Mouse (Mus musculus): Measurements from ENCODE around the gene C1qa. TPM values are rescaled to one million over a fixed set of nuclear protein-coding genes. Genes with fewer than 3 reads are reported as not detected.

C1qa gene
- polyA plus RNA-seq, 1 experiment = 1,983 TPM

- TF ChIP-seq POLR2A (IDR thresholded peaks at IDR 0.05; ENCODE audit: borderline replicate concordance, low read depth, low read length) (no peak), CTCF (IDR thresholded peaks at IDR 0.05; ENCODE audit: low read depth, low read length) (no peak)
- Histone ChIP-seq H3K27ac (ENCODE audit: insufficient read depth, low read depth, low read length) (no peak overlapping the region), H3K4me3 (ENCODE audit: insufficient read depth, low read length) (no peak overlapping the region), H3K4me1 (ENCODE audit: control insufficient read depth, insufficient read depth, low read length) (no peaks in the 10 kb centered on the region)
Measured at GRCm38 (mm10) chr4:136925804-136926203, 27.2 kb upstream of the C1qa start.

GRCm38 (mm10) chr4:136924529-136924928, 25.9 kb upstream of the C1qa start:
- H3K27ac ChIP-seq (ENCODE audit: insufficient read depth, low read depth, low read length) = no peak overlapping the region
- H3K4me1 ChIP-seq (ENCODE audit: control insufficient read depth, insufficient read depth, low read length) = no peaks in the 10 kb centered on the region
- no peak overlapping the region for H3K4me3 ChIP-seq (ENCODE audit: insufficient read depth, low read length)
- TF ChIP-seq POLR2A (IDR thresholded peaks at IDR 0.05; ENCODE audit: borderline replicate concordance, low read depth, low read length) = no peak
- TF ChIP-seq CTCF (IDR thresholded peaks at IDR 0.05; ENCODE audit: low read depth, low read length) = no peak

DNA sequence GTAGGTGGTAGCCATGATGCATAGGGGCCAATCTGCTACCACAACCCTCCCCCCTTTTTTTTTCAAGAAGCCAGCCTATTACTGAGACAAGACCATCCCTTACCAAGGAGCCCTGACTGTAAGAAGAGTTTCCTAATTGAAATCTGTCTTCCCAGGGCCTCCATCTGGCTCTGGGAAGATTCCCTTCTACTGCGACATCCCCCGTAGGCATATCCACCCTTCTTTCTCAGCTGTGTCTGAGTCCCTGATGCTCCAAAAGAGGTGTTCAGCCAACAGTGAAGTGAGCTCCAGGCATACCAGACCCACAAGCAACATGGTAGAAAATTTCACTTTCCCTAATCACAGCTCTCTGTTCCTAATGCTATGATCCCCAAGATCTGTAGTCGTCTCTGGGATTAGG, 20.9 kb upstream of the C1qa start:
- no peak overlapping the region for H3K27ac ChIP-seq (ENCODE audit: insufficient read depth, low read depth, low read length)
- TF ChIP-seq CTCF (IDR thresholded peaks at IDR 0.05; ENCODE audit: low read depth, low read length) = no peak
- no peak for TF ChIP-seq POLR2A (IDR thresholded peaks at IDR 0.05; ENCODE audit: borderline replicate concordance, low read depth, low read length)
- no peak overlapping the region for H3K4me3 ChIP-seq (ENCODE audit: insufficient read depth, low read length)
- no peaks in the 10 kb centered on the region for H3K4me1 ChIP-seq (ENCODE audit: control insufficient read depth, insufficient read depth, low read length)

DNA sequence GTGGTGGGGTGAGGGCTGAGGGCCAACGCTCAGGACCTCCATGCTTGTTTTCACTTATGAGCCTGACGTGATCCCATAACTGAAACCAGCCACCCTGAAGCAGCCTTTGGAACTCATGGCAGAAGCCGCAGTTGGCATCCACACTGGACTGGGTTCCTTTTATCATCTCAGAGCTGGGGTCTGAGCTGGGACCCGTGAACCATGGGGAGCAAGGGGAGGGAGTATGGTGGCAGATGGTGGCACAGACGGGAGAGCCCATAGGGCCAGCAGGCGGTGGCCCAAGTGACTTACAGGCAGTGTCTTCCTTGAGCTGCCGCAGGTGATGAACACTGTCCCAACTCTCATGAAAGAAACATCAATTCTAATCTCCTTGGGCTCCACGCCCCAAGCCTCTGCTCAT, 20.2 kb upstream of the C1qa start:
- H3K27ac ChIP-seq (ENCODE audit: insufficient read depth, low read depth, low read length) = no peak overlapping the region
- no peaks in the 10 kb centered on the region for H3K4me1 ChIP-seq (ENCODE audit: control insufficient read depth, insufficient read depth, low read length)
- H3K4me3 ChIP-seq (ENCODE audit: insufficient read depth, low read length) = no peak overlapping the region
- no peak for TF ChIP-seq POLR2A (IDR thresholded peaks at IDR 0.05; ENCODE audit: borderline replicate concordance, low read depth, low read length)
- TF ChIP-seq CTCF (IDR thresholded peaks at IDR 0.05; ENCODE audit: low read depth, low read length) = no peak

GRCm38 (mm10) chr4:136917165-136917524, 18.5 kb upstream of the C1qa start:
- TF ChIP-seq CTCF (IDR thresholded peaks at IDR 0.05; ENCODE audit: low read depth, low read length) = no peak
- TF ChIP-seq POLR2A (IDR thresholded peaks at IDR 0.05; ENCODE audit: borderline replicate concordance, low read depth, low read length) = no peak
- H3K27ac ChIP-seq (ENCODE audit: insufficient read depth, low read depth, low read length) = no peak overlapping the region
- H3K4me1 ChIP-seq (ENCODE audit: control insufficient read depth, insufficient read depth, low read length) = no peaks in the 10 kb centered on the region
- H3K4me3 ChIP-seq (ENCODE audit: insufficient read depth, low read length) = no peak overlapping the region

DNA sequence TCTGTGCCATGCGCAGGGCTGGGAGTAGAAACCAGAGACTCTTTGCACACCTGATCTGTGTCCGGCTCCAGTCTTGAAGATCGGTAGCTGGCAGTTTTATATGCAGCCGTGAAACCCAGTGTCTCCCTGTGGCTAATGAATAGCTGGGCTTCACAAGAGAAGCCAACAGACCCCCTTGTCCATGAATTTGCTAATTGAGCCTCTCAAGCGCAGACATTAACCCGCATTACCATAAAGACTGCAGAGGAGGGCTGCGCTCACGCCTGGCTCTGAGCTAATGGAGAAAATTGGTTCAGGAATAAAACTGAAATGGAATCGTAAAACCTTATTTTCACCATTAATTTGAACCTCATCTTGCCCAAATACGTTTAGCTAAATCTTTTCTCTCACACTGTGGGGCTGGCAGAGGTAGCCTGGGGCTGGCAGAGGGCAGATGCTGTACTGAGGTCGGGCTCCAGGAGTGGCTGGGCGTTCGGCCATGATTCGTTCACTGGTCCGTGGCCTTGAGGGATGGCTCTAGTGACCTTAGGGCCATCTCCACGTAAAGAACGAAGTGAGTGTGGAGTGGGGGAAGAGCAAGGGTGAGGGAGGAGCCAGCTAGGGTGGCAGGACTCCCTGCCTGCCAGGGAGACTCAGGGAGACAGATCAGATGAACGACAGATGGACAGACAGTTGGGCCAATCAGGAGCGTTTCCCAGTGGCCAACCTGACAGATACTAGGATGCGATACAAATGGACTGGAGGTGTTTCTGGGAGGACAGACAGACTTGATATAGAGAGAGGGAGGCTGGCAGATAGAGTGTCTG, 18.0 kb upstream of the C1qa start:
- no peak overlapping the region for H3K4me3 ChIP-seq (ENCODE audit: insufficient read depth, low read length)

GRCm38 (mm10) chr4:136912841-136913240, 14.2 kb upstream of the C1qa start:
- Histone ChIP-seq H3K27ac (ENCODE audit: insufficient read depth, low read depth, low read length) (no peak overlapping the region), H3K4me1 (ENCODE audit: control insufficient read depth, insufficient read depth, low read length) (no peaks in the 10 kb centered on the region), H3K4me3 (ENCODE audit: insufficient read depth, low read length) (no peak overlapping the region)
- no peak for TF ChIP-seq CTCF (IDR thresholded peaks at IDR 0.05; ENCODE audit: low read depth, low read length)
- TF ChIP-seq POLR2A (IDR thresholded peaks at IDR 0.05; ENCODE audit: borderline replicate concordance, low read depth, low read length) = no peak

More for the DNA sequence above, 18.0 kb upstream of the C1qa start:
- TF ChIP-seq POLR2A (IDR thresholded peaks at IDR 0.05; ENCODE audit: borderline replicate concordance, low read depth, low read length) (no peak), CTCF (IDR thresholded peaks at IDR 0.05; ENCODE audit: low read depth, low read length) (no peak)
- H3K27ac ChIP-seq (ENCODE audit: insufficient read depth, low read depth, low read length) = no peak overlapping the region
- no peaks in the 10 kb centered on the region for H3K4me1 ChIP-seq (ENCODE audit: control insufficient read depth, insufficient read depth, low read length)

GRCm38 (mm10) chr4:136911804-136912203, 13.2 kb upstream of the C1qa start:
- H3K4me3 ChIP-seq (ENCODE audit: insufficient read depth, low read length) = no peak overlapping the region
- no peaks in the 10 kb centered on the region for H3K4me1 ChIP-seq (ENCODE audit: control insufficient read depth, insufficient read depth, low read length)
- H3K27ac ChIP-seq (ENCODE audit: insufficient read depth, low read depth, low read length) = no peak overlapping the region
- TF ChIP-seq CTCF (IDR thresholded peaks at IDR 0.05; ENCODE audit: low read depth, low read length) = no peak
- TF ChIP-seq POLR2A (IDR thresholded peaks at IDR 0.05; ENCODE audit: borderline replicate concordance, low read depth, low read length) = no peak

- no peak overlapping the region for H3K4me3 ChIP-seq (ENCODE audit: insufficient read depth, low read length)
- no peaks in the 10 kb centered on the region for H3K4me1 ChIP-seq (ENCODE audit: control insufficient read depth, insufficient read depth, low read length)
- TF ChIP-seq CTCF (IDR thresholded peaks at IDR 0.05; ENCODE audit: low read depth, low read length) = no peak
- TF ChIP-seq POLR2A (IDR thresholded peaks at IDR 0.05; ENCODE audit: borderline replicate concordance, low read depth, low read length) = no peak
- H3K27ac ChIP-seq (ENCODE audit: insufficient read depth, low read depth, low read length) = no peak overlapping the region
Measured at GRCm38 (mm10) chr4:136911211-136911646, 12.6 kb upstream of the C1qa start.

DNA sequence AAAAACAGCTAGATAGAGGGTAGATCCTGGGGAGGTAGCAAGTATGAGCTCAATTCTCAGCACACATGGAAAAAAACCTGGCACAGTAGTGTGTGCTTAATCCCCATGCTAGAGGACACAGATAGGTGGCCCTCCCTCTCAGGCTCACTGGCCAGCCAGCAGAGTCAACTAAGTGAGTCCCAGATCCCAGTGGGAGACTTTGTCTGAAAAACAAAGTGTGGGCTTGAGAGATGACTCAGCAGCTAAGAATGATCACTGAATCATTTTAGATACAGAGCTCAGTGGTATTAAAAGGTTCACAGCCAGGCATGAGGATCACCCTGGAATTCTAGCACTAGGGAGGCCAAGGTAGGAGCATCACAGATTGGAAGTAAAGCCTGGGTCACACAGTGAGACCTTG, 9.2 kb upstream of the C1qa start:
- Histone ChIP-seq H3K4me3 (ENCODE audit: insufficient read depth, low read length) (no peak overlapping the region), H3K4me1 (ENCODE audit: control insufficient read depth, insufficient read depth, low read length) (no peaks in the 10 kb centered on the region), H3K27ac (ENCODE audit: insufficient read depth, low read depth, low read length) (no peak overlapping the region)
- TF ChIP-seq CTCF (IDR thresholded peaks at IDR 0.05; ENCODE audit: low read depth, low read length) = no peak
- no peak for TF ChIP-seq POLR2A (IDR thresholded peaks at IDR 0.05; ENCODE audit: borderline replicate concordance, low read depth, low read length)

All from bone marrow macrophage, adult 2 months (primary cell).